8 mouse cellular contexts compared by ENCODE assay signal in the genomic region with DNA sequence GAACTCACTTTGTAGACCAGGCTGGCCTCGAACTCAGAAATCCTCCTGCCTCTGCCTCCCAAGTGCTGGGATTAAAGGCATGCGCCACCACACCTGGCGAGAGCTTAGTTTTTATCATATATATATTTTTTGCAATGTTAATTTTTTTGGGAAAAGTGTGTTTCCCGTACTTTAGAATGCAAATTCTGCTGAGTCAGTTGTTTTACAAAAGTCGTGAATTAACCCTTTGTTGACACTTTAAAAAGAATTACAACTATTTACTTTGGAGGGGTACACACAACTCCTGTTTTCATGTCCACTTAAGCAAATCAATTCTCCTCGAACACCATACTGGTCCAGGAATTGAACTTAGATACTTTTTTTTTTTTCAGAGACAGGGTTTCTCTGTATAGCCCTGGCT. TPM values are rescaled to one million over a fixed set of nuclear protein-coding genes. Genes with fewer than 3 reads are reported as not detected.
DNase-seq lines count a peak whose midpoint lies in the region; ATAC-seq and TF ChIP-seq lines count a peak whose summit lies in the region.

No protein-coding gene starts in this region.

- H3K4me3 ChIP-seq in layer of hippocampus, adult 2 months, result peak overlapping the region; percentile 64
- H3K4me3 ChIP-seq in embryonic facial prominence, embryonic 12.5 days, result peak overlapping the region; percentile 93
- peak overlapping the region; percentile 95 for H3K4me3 ChIP-seq in intestine, embryonic 16.5 days (ENCODE audit: low read length)
- H3K4me3 ChIP-seq in neural tube, embryonic 12.5 days, result peak overlapping the region; percentile 91

- H3K4me2 ChIP-seq in embryonic facial prominence, embryonic 12.5 days (replicated peaks), result peak overlapping the region; percentile 58
- H3K4me2 ChIP-seq in intestine, embryonic 16.5 days (ENCODE audit: low read depth, low read length), result peak overlapping the region; percentile 67
- H3K4me2 ChIP-seq in neural tube, embryonic 12.5 days (replicated peaks), result peak overlapping the region; percentile 68

- no peak for ATAC-seq in embryonic facial prominence, embryonic 12.5 days (ENCODE audit: insufficient number of reproducible peaks, insufficient read depth, low FRiP score, low TSS enrichment)
- no peak for ATAC-seq in intestine, embryonic 16.5 days
- ATAC-seq in neural tube, embryonic 12.5 days (ENCODE audit: low FRiP score, low read depth), result no peak

- no peaks in the 10 kb centered on the region for H3K27me3 ChIP-seq in embryonic facial prominence, embryonic 12.5 days
- H3K27me3 ChIP-seq in intestine, embryonic 16.5 days (replicated peaks; ENCODE audit: control insufficient read depth, insufficient read depth, low read length), result no peaks in the 10 kb centered on the region
- H3K27me3 ChIP-seq in neural tube, embryonic 12.5 days (replicated peaks), result no peaks in the 10 kb centered on the region

- intact Hi-C loops in left cerebral cortex, postnatal 25 days (cut with DNase I), result loop anchor here (5.0 to 10.0 kb wide), 2 partner anchors 162 to 344 kb away; a partner anchor contains a TSS

- WGBS in embryonic facial prominence, embryonic 12.5 days, result 63% methylated on average over 6 of the region's 6 CpGs
- WGBS in intestine, embryonic 16.5 days, result 50% methylated on average over 6 of the region's 6 CpGs
- 65% methylated on average over 6 of the region's 6 CpGs for WGBS in neural tube, embryonic 12.5 days

- TF ChIP-seq CTCF in layer of hippocampus, adult 2 months (conservative IDR thresholded peaks at IDR 0.05), result no peak

- H3K4me1 ChIP-seq in embryonic facial prominence, embryonic 12.5 days, result peaks cover 15% of the 10 kb centered on the region; the same call in 1 of the 2 replicates
- peaks cover 8% of the 10 kb centered on the region for H3K4me1 ChIP-seq in intestine, embryonic 16.5 days (ENCODE audit: control insufficient read depth, insufficient read depth, low read length)
- H3K4me1 ChIP-seq in neural tube, embryonic 12.5 days, result peaks cover 26% of the 10 kb centered on the region

- no peak for DNase-seq in layer of hippocampus, adult 2 months (ENCODE audit: low spot score in 2 of 2)
- no peak for DNase-seq in layer of hippocampus, adult 11-12 months (ENCODE audit: low spot score)
- DNase-seq in right cerebral cortex, postnatal 36 days (ENCODE audit: low spot score in 2 of 2), result no peak
- no peak for DNase-seq in left cerebral cortex, postnatal 25 days (ENCODE audit: low spot score in 2 of 2)
- DNase-seq in frontal cortex, postnatal 25 days (ENCODE audit: low spot score in 2 of 2), result no peak

- no peak overlapping the region for H3K27ac ChIP-seq in layer of hippocampus, adult 2 months
- no peak overlapping the region for H3K27ac ChIP-seq in embryonic facial prominence, embryonic 12.5 days
- H3K27ac ChIP-seq in intestine, embryonic 16.5 days (ENCODE audit: low read length), result no peak overlapping the region
- H3K27ac ChIP-seq in neural tube, embryonic 12.5 days, result no peak overlapping the region

- H3K36me3 ChIP-seq in embryonic facial prominence, embryonic 12.5 days, result peaks cover 38% of the 10 kb centered on the region
- peaks cover 4% of the 10 kb centered on the region; the same call in 1 of the 2 replicates for H3K36me3 ChIP-seq in intestine, embryonic 16.5 days (ENCODE audit: control insufficient read depth, insufficient read depth, low read length)
- H3K36me3 ChIP-seq in neural tube, embryonic 12.5 days, result peaks cover 26% of the 10 kb centered on the region

- H3K9ac ChIP-seq in embryonic facial prominence, embryonic 12.5 days, result no peak overlapping the region; the same call in 1 of the 2 replicates
- H3K9ac ChIP-seq in intestine, embryonic 16.5 days (ENCODE audit: low read depth, low read length), result peak overlapping the region; percentile 96; the same call in 1 of the 2 replicates
- H3K9ac ChIP-seq in neural tube, embryonic 12.5 days, result peak overlapping the region; percentile 94; the same call in 1 of the 2 replicates

- H3K9me3 ChIP-seq in embryonic facial prominence, embryonic 12.5 days, result no peaks in the 10 kb centered on the region
- H3K9me3 ChIP-seq in intestine, embryonic 16.5 days (ENCODE audit: control insufficient read depth, low read length), result no peaks in the 10 kb centered on the region
- H3K9me3 ChIP-seq in neural tube, embryonic 12.5 days, result no peaks in the 10 kb centered on the region

RNA-seq across cellular contexts. Expression of a gene that starts 15.3 kb away (rescaled TPM):
- 100 to 1,000 TPM; 158 to 163 TPM for total RNA-seq in layer of hippocampus, adult 2 months (2021)
- 192 and 198 TPM in 2 replicates for polyA plus RNA-seq in embryonic facial prominence, embryonic 12.5 days (2016; fragmentation: Nextera tagmentation; extraction: Ambion mirVana)
- 77.2 and 83.9 TPM in 2 replicates for polyA plus RNA-seq in intestine, embryonic 16.5 days (2015; fragmentation: Nextera tagmentation; extraction: Ambion mirVana)
- 200 and 203 TPM in 2 replicates for polyA plus RNA-seq in neural tube, embryonic 12.5 days (2016; fragmentation: Nextera tagmentation; extraction: Ambion mirVana)
- total RNA-seq in left cerebral cortex, postnatal 25 days (2021), result 100 to 1,000 TPM; 153 to 164 TPM

RNA-seq across cellular contexts. Expression of a gene that starts 15.4 kb away (rescaled TPM):
- 10 to 100 TPM; 59.7 to 60.3 TPM for total RNA-seq in layer of hippocampus, adult 2 months (2021)
- 216 and 230 TPM in 2 replicates for polyA plus RNA-seq in embryonic facial prominence, embryonic 12.5 days (2016; fragmentation: Nextera tagmentation; extraction: Ambion mirVana)
- polyA plus RNA-seq in intestine, embryonic 16.5 days (2015; fragmentation: Nextera tagmentation; extraction: Ambion mirVana), result 56.8 and 60.8 TPM in 2 replicates
- polyA plus RNA-seq in neural tube, embryonic 12.5 days (2016; fragmentation: Nextera tagmentation; extraction: Ambion mirVana), result 172 and 185 TPM in 2 replicates
- total RNA-seq in left cerebral cortex, postnatal 25 days (2021), result 10 to 100 TPM; 71.5 to 75.7 TPM
